24 mouse cellular contexts compared by ENCODE assay signal in the genomic region with DNA sequence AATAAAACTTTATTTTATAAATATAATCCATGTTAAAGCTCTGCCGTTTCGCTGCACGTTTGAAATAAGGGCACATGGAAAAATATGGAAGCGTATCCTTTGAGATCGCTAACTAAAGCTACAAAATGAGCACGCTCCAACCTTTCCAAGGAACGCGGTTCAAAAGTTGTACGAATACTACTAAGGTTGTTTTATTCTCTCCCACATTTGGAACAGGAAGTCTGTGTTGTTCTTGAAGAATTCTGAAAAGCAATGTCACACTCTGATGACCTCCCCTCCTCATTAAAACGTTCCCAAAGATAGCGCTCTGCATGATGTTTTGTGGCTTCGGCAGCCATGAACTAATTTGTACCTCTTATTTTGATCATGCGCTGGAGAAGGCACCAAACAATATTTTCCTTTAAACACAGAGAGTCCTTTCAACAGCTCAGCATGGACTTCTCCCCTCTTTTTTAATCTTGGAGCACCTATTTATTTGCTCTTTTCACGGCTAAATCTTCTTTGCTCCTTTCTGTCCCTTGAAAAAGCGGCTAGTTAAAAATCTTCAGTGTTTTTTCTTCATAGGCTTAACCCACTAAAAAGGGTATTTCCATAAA.
DNase-seq lines count a peak whose midpoint lies in the region; ATAC-seq and TF ChIP-seq lines count a peak whose summit lies in the region.
"Had no signal": no experiment of that assay in that cellular context is flagged by ENCODE, and none has a peak within 500 bp of the region (broad histone marks: within the 10 kb centered on the region; RNA-seq: fewer than 3 reads in every experiment).

No protein-coding gene starts in this region.

- H3K27me3 ChIP-seq in limb, embryonic 13.5 days: no peaks in the 10 kb centered on the region
- no peaks in the 10 kb centered on the region for H3K27me3 ChIP-seq in limb, embryonic 10.5 days (ENCODE audit: low read depth, poor library complexity, severe bottlenecking)
- H3K27me3 ChIP-seq in forebrain, embryonic 15.5 days: 0 out of 2 replicates have a peak, but pooled peaks cover 11% of the 10 kb centered on the region
- H3K27me3 ChIP-seq in midbrain, embryonic 11.5 days (ENCODE audit: control insufficient read depth, insufficient read depth, low read length): no peaks in the 10 kb centered on the region
- H3K27me3 ChIP-seq in midbrain, postnatal 0 days (ENCODE audit: insufficient read depth, low read length): no peaks in the 10 kb centered on the region
- H3K27me3 ChIP-seq: embryonic facial prominence, embryonic 12.5 days; intestine, embryonic 15.5 days; neural tube, embryonic 15.5 days had no signal

- WGBS in limb, embryonic 13.5 days: 61% methylated on average over 15 of the region's 15 CpGs
- 83% methylated on average over 15 of the region's 15 CpGs for WGBS in limb, embryonic 10.5 days
- WGBS in forebrain, embryonic 15.5 days: 16% methylated on average over 15 of the region's 15 CpGs
- 27% methylated on average over 15 of the region's 15 CpGs for WGBS in midbrain, embryonic 11.5 days
- 16% methylated on average over 15 of the region's 15 CpGs for WGBS in midbrain, postnatal 0 days

- peak overlapping the region; percentile 34; the same call in 1 of the 2 replicates for H3K4me2 ChIP-seq in limb, embryonic 13.5 days (replicated peaks)
- H3K4me2 ChIP-seq in forebrain, embryonic 15.5 days (replicated peaks): peak overlapping the region; percentile 34
- H3K4me2 ChIP-seq in midbrain, embryonic 11.5 days: peak overlapping the region; percentile 42
- H3K4me2 ChIP-seq in midbrain, postnatal 0 days (ENCODE audit: low read depth, low read length, poor library complexity, severe bottlenecking): peak overlapping the region; percentile 25
- H3K4me2 ChIP-seq: embryonic facial prominence, embryonic 12.5 days; heart, embryonic 12.5 days; intestine, embryonic 15.5 days; neural tube, embryonic 15.5 days had no signal

- ATAC-seq in limb, embryonic 13.5 days (ENCODE audit: low FRiP score, low read depth): no peak
- no peak for ATAC-seq in forebrain, embryonic 15.5 days (replicated peaks)
- peak; percentile 56 for ATAC-seq in midbrain, embryonic 11.5 days (ENCODE audit: low FRiP score)
- ATAC-seq in midbrain, postnatal 0 days (ENCODE audit: low FRiP score): no peak
- ATAC-seq: hindbrain, embryonic 16.5 days; intestine, embryonic 15.5 days had no signal

- H3K36me3 ChIP-seq in limb, embryonic 13.5 days: no peaks in the 10 kb centered on the region
- H3K36me3 ChIP-seq in limb, embryonic 10.5 days: no peaks in the 10 kb centered on the region
- no peaks in the 10 kb centered on the region for H3K36me3 ChIP-seq in forebrain, embryonic 15.5 days
- H3K36me3 ChIP-seq in midbrain, embryonic 11.5 days (ENCODE audit: control insufficient read depth, insufficient read depth, low read length): no peaks in the 10 kb centered on the region
- H3K36me3 ChIP-seq in midbrain, postnatal 0 days (ENCODE audit: insufficient read depth, low read length): no peaks in the 10 kb centered on the region
- H3K36me3 ChIP-seq: embryonic facial prominence, embryonic 12.5 days; heart, embryonic 12.5 days; hindbrain, embryonic 10.5 days; intestine, embryonic 15.5 days; neural tube, embryonic 15.5 days had no signal

- no peaks in the 10 kb centered on the region for H3K9me3 ChIP-seq in limb, embryonic 13.5 days
- H3K9me3 ChIP-seq in limb, embryonic 10.5 days (replicated peaks): no peaks in the 10 kb centered on the region
- H3K9me3 ChIP-seq in forebrain, embryonic 15.5 days: no peaks in the 10 kb centered on the region
- no peaks in the 10 kb centered on the region for H3K9me3 ChIP-seq in midbrain, embryonic 11.5 days (ENCODE audit: control insufficient read depth, low read length)
- H3K9me3 ChIP-seq in midbrain, postnatal 0 days (ENCODE audit: low read length): no peaks in the 10 kb centered on the region
- H3K9me3 ChIP-seq: embryonic facial prominence, embryonic 12.5 days; heart, embryonic 12.5 days; hindbrain, embryonic 10.5 days; intestine, embryonic 15.5 days; neural tube, embryonic 15.5 days had no signal

- intact Hi-C loops in gastrocnemius, postnatal 36 days (cut with DNase I): no loop called here

- H3K4me1 ChIP-seq in limb, embryonic 13.5 days: no peaks in the 10 kb centered on the region
- H3K4me1 ChIP-seq in limb, embryonic 10.5 days: 0 out of 2 replicates have a peak, but pooled peaks cover 4% of the 10 kb centered on the region
- H3K4me1 ChIP-seq in forebrain, embryonic 15.5 days: peaks cover 12% of the 10 kb centered on the region
- peaks cover 5% of the 10 kb centered on the region; the same call in 1 of the 2 replicates for H3K4me1 ChIP-seq in midbrain, embryonic 11.5 days (ENCODE audit: control insufficient read depth, insufficient read depth, low read length)
- H3K4me1 ChIP-seq in midbrain, postnatal 0 days (ENCODE audit: insufficient read depth, low read length): no peaks in the 10 kb centered on the region
- H3K4me1 ChIP-seq: embryonic facial prominence, embryonic 12.5 days; heart, embryonic 12.5 days; intestine, embryonic 15.5 days; neural tube, embryonic 15.5 days had no signal

- no peak overlapping the region for H3K9ac ChIP-seq in limb, embryonic 13.5 days
- H3K9ac ChIP-seq in forebrain, embryonic 15.5 days (replicated peaks): no peak overlapping the region
- no peak overlapping the region for H3K9ac ChIP-seq in midbrain, embryonic 11.5 days (ENCODE audit: low read length)
- no peak overlapping the region for H3K9ac ChIP-seq in midbrain, postnatal 0 days (replicated peaks; ENCODE audit: low read length, poor library complexity, severe bottlenecking)
- H3K9ac ChIP-seq: embryonic facial prominence, embryonic 12.5 days; heart, embryonic 12.5 days; intestine, embryonic 15.5 days; neural tube, embryonic 15.5 days had no signal

- TF ChIP-seq CTCF in midbrain, postnatal 0 days (IDR thresholded peaks at IDR 0.05): no peak

- no peak for DNase-seq in limb, embryonic 10.5 days (ENCODE audit: low spot score)
- peak; percentile 89 for DNase-seq in midbrain, embryonic 11.5 days (ENCODE audit: low spot score, missing footprints)
- no peak for DNase-seq in midbrain, postnatal 0 days (ENCODE audit: low spot score)
- DNase-seq in gastrocnemius, postnatal 36 days: no peak
- no peak for DNase-seq in B cell, adult 2 months
- DNase-seq: adrenal gland, postnatal 14 days; cerebellum, adult 8-10 months; cerebellum, postnatal 36 days; gastrocnemius, postnatal 10 days; heart, adult 11 months; heart, postnatal 10 days; kidney, postnatal 25 days; thymus, adult 2 months had no signal

- no peak overlapping the region for H3K27ac ChIP-seq in limb, embryonic 13.5 days
- H3K27ac ChIP-seq in limb, embryonic 10.5 days: no peak overlapping the region
- H3K27ac ChIP-seq in forebrain, embryonic 15.5 days (replicated peaks): no peak overlapping the region
- peak overlapping the region; percentile 10; the same call in 1 of the 2 replicates for H3K27ac ChIP-seq in midbrain, embryonic 11.5 days (ENCODE audit: low read depth, low read length)
- H3K27ac ChIP-seq in midbrain, postnatal 0 days (ENCODE audit: low read depth, low read length): no peak overlapping the region
- H3K27ac ChIP-seq: embryonic facial prominence, embryonic 12.5 days; hindbrain, embryonic 10.5 days; intestine, embryonic 15.5 days; layer of hippocampus, adult 2 months; macrophage; neural tube, embryonic 15.5 days; stomach, postnatal 0 days had no signal

- H3K4me3 ChIP-seq in limb, embryonic 13.5 days: no peak overlapping the region
- no peak overlapping the region for H3K4me3 ChIP-seq in limb, embryonic 10.5 days
- H3K4me3 ChIP-seq in forebrain, embryonic 15.5 days: 0 out of 2 replicates have a peak overlapping the region, but pooled peaks have one; percentile 5
- no peak overlapping the region for H3K4me3 ChIP-seq in midbrain, embryonic 11.5 days (ENCODE audit: low read depth, low read length)
- H3K4me3 ChIP-seq in midbrain, postnatal 0 days (ENCODE audit: low read depth, low read length): peak overlapping the region; percentile 3; the same call in 1 of the 2 replicates
- H3K4me3 ChIP-seq: embryonic facial prominence, embryonic 12.5 days; heart, embryonic 12.5 days; hindbrain, embryonic 10.5 days; intestine, embryonic 15.5 days; layer of hippocampus, adult 2 months; neural tube, embryonic 15.5 days had no signal

Comparison
In these comparisons a context has a peak if more than half of its experiments do, and no peak if none do; other contexts are left out.
1. H3K4me3 ChIP-seq: peak in forebrain, embryonic 15.5 days (single experiment) and midbrain, postnatal 0 days (single experiment); none in limb, embryonic 13.5 days (single experiment), limb, embryonic 10.5 days (single experiment) and midbrain, embryonic 11.5 days (single experiment).
2. Peak in every context shown above with its lines, with median percentiles within 50 percentile points of each other: H3K4me2 ChIP-seq.